In genomic region chr3:109027515-109027987, GRCm38 (mm10) we compare ENCODE assay signal across 8 mouse cellular contexts. TPM values are rescaled to one million over a fixed set of nuclear protein-coding genes. Genes with fewer than 3 reads are reported as not detected.
DNase-seq lines count a peak whose midpoint lies in the region; ATAC-seq and TF ChIP-seq lines count a peak whose summit lies in the region.

Gene Fam102b, minus strand, starts transcription at chr3:109027607.

- peak; percentile 9; the same call in 1 of the 2 replicates for TF ChIP-seq CTCF in bone marrow macrophage, adult 2 months (IDR thresholded peaks at IDR 0.05; ENCODE audit: low read depth, low read length)

- H3K36me3 ChIP-seq in embryonic facial prominence, embryonic 15.5 days: no peaks in the 10 kb centered on the region

- H3K9ac ChIP-seq in embryonic facial prominence, embryonic 15.5 days: peak within 1 kb of the TSS; percentile 75

- peak within 1 kb of the TSS; percentile 77 for H3K4me3 ChIP-seq in bone marrow macrophage, adult 2 months (ENCODE audit: insufficient read depth, low read length)
- H3K4me3 ChIP-seq in embryonic facial prominence, embryonic 15.5 days (replicated peaks): peak within 1 kb of the TSS; percentile 76

- H3K27ac ChIP-seq in bone marrow macrophage, adult 2 months (ENCODE audit: insufficient read depth, low read depth, low read length): peak within 1 kb of the TSS; percentile 84
- H3K27ac ChIP-seq in embryonic facial prominence, embryonic 15.5 days (replicated peaks): peak within 1 kb of the TSS; percentile 89

- 0% methylated on average over 51 of the region's 54 CpGs for WGBS in embryonic facial prominence, embryonic 15.5 days

- H3K4me2 ChIP-seq in embryonic facial prominence, embryonic 15.5 days (replicated peaks): peak within 1 kb of the TSS; percentile 72

- peak; percentile 62; the same call in 1 of the 2 replicates for TF ChIP-seq POLR2A in bone marrow macrophage, adult 2 months (IDR thresholded peaks at IDR 0.05; ENCODE audit: borderline replicate concordance, low read depth, low read length)

- no peaks in the 10 kb centered on the region for H3K27me3 ChIP-seq in embryonic facial prominence, embryonic 15.5 days

- peak; percentile 94 to 96 for DNase-seq in B cell, adult 2 months
- DNase-seq in heart, adult 8-10 months (ENCODE audit: low spot score): peak; percentile 83
- peak; percentile 85 for DNase-seq in kidney, adult 9 months
- DNase-seq in liver: peak; percentile 88
- DNase-seq in monocyte, adult 2 months (ENCODE audit: low read depth in 1 of 2, low spot score in 2 of 2): peak; percentile 74 to 84
- peak; percentile 79 to 88 for DNase-seq in spleen, postnatal 14 days (ENCODE audit: low spot score in 2 of 2)

- ATAC-seq in embryonic facial prominence, embryonic 15.5 days (ENCODE audit: insufficient number of reproducible peaks, low FRiP score, low TSS enrichment, low read depth): peak; percentile 87

- H3K4me1 ChIP-seq in bone marrow macrophage, adult 2 months (ENCODE audit: control insufficient read depth, insufficient read depth, low read length): peaks cover 42% of the 10 kb centered on the region
- peaks cover 34% of the 10 kb centered on the region for H3K4me1 ChIP-seq in embryonic facial prominence, embryonic 15.5 days

- no peaks in the 10 kb centered on the region for H3K9me3 ChIP-seq in embryonic facial prominence, embryonic 15.5 days (replicated peaks)

RNA-seq across cellular contexts. Expression of gene Fam102b, which starts in this region (rescaled TPM):
- 37.9 and 41.2 TPM in 2 replicates for polyA plus RNA-seq in bone marrow macrophage, adult 2 months (2012; ENCODE audit: insufficient read depth, insufficient read length, missing spikeins)
- 10.7 and 12.9 TPM in 2 replicates for polyA plus RNA-seq in embryonic facial prominence, embryonic 15.5 days (2015; fragmentation: Nextera tagmentation; extraction: Ambion mirVana)
- total RNA-seq in heart, adult 8-10 months (2022): 10 to 100 TPM in 3 of 4 experiments, 1 to 10 TPM in 1; 8.0 to 11.7 (median 11.0) TPM

Comparison
In these comparisons a context has a peak if more than half of its experiments do, and no peak if none do; other contexts are left out.
1. Peak in every context shown above with its lines: DNase-seq, ATAC-seq, H3K4me3 ChIP-seq and H3K27ac ChIP-seq.